Mouse (Mus musculus) embryonic facial prominence, embryonic 10.5 days (tissue): ENCODE measurements around the gene Taar8c. TPM values are rescaled to one million over a fixed set of nuclear protein-coding genes. Genes with fewer than 3 reads are reported as not detected.
"Not testable (repeated sequence)": the region's sequence is repeated elsewhere in the genome, so short reads cannot be mapped to it uniquely, and the experiment has no call there.

Experiments
- DNase-seq: peaks from one replicate; pipeline ENCODE4 v3.0.0-alpha.2; 2017; ENCODE audit warnings: low spot score
- H3K27ac ChIP-seq: fragments of 300-500 bp; sonication (generic); replicated peaks from 2 replicates; pipeline ENCODE4 v1.5.1; 2016; ENCODE audit warnings: mild to moderate bottlenecking
- H3K27me3 ChIP-seq: fragments of 300-500 bp; sonication (generic); replicated peaks from 2 replicates; pipeline ENCODE4 v1.6.1; 2016; ENCODE audit warnings: low read depth, mild to moderate bottlenecking; ENCODE audit not compliant: poor library complexity, severe bottlenecking
- H3K36me3 ChIP-seq: fragments of 300-500 bp; sonication (generic); replicated peaks from 2 replicates; pipeline ENCODE4 v1.6.1; 2016; ENCODE audit warnings: mild to moderate bottlenecking, moderate library complexity
- H3K4me1 ChIP-seq: fragments of 300-500 bp; sonication (generic); 2 replicates; pipeline ENCODE4 v1.6.1; 2016
- H3K4me3 ChIP-seq: fragments of 300-500 bp; sonication (generic); 2 replicates; pipeline ENCODE4 v1.5.1; 2016; ENCODE audit warnings: mild to moderate bottlenecking, moderate library complexity
- H3K9me3 ChIP-seq: fragments of 300-500 bp; sonication (generic); 2 replicates; pipeline ENCODE4 v1.6.1; 2016; ENCODE audit warnings: mild to moderate bottlenecking
- WGBS: fragments of 180-500 bp; shearing (Covaris S2); methylation state at CpG from one replicate; pipeline ENCODE4 v1.1.7; 2016; 5-methylcytosine and 5-hydroxymethylcytosine counted together
- polyA plus RNA-seq: library from polyadenylated mRNA; unstranded; fragments of >200 nt; fragmentation: Nextera tagmentation; extraction: Ambion mirVana; gene quantifications from 2 replicates; pipeline ENCODE4 v1.2.1, GENCODE M21; 2016

The Taar8c gene
- polyA plus RNA-seq, 1 experiment from 2014 or later: not detected

DNA sequence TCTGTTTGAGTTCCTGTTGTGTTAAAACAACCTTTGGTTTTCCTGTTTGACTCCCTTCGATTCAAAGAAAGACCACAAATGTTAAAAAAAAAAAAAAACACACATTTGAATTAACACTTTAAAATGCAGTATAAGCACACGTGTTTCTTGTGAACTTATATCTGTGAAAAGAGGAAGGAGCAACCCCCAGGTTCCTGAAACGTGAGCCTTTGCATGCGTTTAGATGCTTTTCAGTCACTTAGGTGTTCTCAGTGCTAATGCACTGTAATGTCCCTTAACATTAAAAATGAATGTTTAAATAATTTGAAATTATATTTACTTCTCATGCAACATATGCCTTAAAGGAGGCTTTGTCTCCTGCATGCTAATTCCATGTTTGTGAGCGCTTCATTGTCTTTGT, 6.0 kb upstream of the Taar8c start:
- Histone ChIP-seq H3K36me3 (no peaks in the 10 kb centered on the region), H3K9me3 (no peaks in the 10 kb centered on the region), H3K4me1 (peaks cover 6% of the 10 kb centered on the region; the same call in 1 of the 2 replicates), H3K27ac (no peak overlapping the region), H3K27me3 (no peaks in the 10 kb centered on the region), H3K4me3 (no peak overlapping the region)
- 71% methylated on average over 5 of the region's 5 CpGs for WGBS
- no peak for DNase-seq

DNA sequence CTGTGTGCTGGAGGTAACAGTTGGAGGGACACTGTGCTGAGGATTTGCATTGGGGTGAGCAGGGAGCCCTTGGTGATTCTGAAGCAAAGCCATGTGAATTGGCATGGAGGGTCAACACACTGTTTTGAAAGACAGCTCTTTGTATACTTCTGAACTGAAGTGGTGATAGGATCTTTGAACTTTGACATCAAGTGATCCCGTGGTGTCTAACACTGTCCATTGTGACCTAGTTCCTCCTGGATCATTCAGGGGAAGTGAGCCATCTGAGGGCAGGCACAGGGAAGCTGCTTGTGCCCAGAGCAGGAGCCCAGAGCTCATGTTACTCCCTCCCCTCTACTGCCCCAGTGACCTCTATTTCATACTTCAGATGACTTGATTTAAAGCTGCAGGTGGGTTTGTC, 1.6 kb upstream of the Taar8c start:
- H3K4me3 ChIP-seq, DNase-seq, H3K9me3 ChIP-seq, H3K27ac ChIP-seq, H3K36me3 ChIP-seq, H3K27me3 ChIP-seq, H3K4me1 ChIP-seq: not testable (repeated sequence)
- 30% methylated on average over 1 of the region's 1 CpGs for WGBS

DNA sequence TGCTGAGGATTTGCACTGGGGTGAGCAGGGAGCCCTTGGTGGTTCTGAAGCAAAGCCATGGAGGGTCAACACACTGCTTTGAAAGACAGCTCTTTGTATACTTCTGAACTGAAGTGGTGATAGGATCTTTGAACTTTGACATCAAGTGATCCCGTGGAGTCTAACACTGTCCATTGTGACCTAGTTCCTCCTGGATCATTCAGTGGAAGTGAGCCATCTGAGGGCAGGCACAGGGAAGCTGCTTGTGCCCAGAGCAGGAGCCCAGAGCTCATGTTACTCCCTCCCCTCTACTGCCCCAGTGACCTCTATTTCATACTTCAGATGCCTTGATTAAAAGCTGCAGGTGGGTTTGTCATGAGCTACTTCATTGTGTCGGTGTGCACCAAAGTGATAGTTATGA, 4.7 kb downstream of the Taar8c start:
- DNase-seq, H3K27me3 ChIP-seq, H3K4me3 ChIP-seq, H3K27ac ChIP-seq, H3K9me3 ChIP-seq, H3K36me3 ChIP-seq, H3K4me1 ChIP-seq: not testable (repeated sequence)
- 53% methylated on average over 2 of the region's 2 CpGs for WGBS

DNA sequence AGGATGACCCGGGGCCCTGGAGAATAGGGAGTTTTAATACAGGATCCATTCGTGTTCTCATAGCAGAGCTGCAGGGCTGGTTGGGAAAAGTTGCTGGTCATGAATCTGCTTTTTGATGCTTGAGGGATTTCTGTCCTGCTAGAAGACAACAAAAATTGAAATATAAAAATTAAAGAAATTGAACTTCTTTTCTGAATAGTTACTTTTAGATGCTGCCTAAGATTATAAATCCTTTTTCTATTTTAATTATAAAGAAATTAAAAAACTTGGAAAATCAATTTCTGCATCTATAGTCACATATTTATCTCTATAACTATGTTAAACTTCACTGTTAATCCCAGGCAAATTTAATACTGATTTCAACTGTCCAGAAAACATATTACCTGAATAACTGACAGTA, 9.5 kb downstream of the Taar8c start, which contains the start of gene Taar8b:
TSS of gene Taar8b (minus strand) at position 101 of the 400 bp plus-strand sequence.
- Histone ChIP-seq H3K9me3 (no peaks in the 10 kb centered on the region), H3K27ac (no peak within 1 kb of the TSS), H3K4me1 (no peaks in the 10 kb centered on the region), H3K36me3 (no peaks in the 10 kb centered on the region), H3K27me3 (no peaks in the 10 kb centered on the region), H3K4me3 (no peak within 1 kb of the TSS)
- DNase-seq: no peak
- WGBS: 78% methylated on average over 2 of the region's 2 CpGs

DNA sequence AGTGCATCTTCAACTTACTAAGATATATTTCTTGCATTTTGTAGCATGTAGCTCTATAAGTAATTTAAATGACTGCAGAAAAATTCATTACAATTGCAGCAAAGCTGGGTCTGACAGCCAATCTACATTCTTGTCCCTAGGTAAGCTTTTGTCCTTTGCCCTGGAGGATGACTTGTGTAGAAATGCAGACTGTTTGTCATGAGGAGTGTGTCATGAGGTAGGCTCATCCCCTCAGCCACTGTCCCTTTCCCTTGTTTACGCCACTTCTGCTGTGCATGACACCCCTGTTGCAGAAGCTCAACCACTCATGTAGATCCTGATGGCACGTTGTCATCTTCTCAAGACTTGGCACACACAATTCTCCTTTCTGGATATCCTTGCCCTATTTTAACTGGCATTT, 14.5 kb downstream of the Taar8c start:
- no peaks in the 10 kb centered on the region for H3K4me1 ChIP-seq
- no peak overlapping the region for H3K27ac ChIP-seq
- no peak overlapping the region for H3K4me3 ChIP-seq
- no peaks in the 10 kb centered on the region for H3K27me3 ChIP-seq
- DNase-seq: no peak
- no peaks in the 10 kb centered on the region for H3K36me3 ChIP-seq
- no peaks in the 10 kb centered on the region for H3K9me3 ChIP-seq
- WGBS: 94% methylated on average over 2 of the region's 2 CpGs

DNA sequence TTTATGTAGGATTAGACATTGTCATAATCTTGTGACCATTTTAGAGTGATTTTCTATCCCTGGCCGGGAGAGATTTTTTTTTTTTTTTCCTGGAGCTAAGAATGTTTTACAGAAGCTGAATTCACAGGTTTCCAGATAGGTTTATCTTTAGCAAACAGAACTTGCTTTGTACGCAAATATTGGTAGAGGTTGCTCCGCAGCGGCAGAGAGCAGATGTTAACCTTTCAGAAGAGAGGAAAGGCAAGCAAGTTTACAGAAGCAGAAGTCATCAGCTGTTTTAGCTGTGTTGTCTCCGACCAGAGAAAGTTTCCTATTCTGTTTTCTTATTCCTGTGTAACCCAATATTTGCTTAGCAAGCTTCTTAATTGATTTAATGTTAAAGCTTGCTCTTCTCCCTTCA, 15.2 kb downstream of the Taar8c start:
- Histone ChIP-seq H3K27me3 (no peaks in the 10 kb centered on the region), H3K4me3 (no peak overlapping the region), H3K36me3 (no peaks in the 10 kb centered on the region), H3K9me3 (no peaks in the 10 kb centered on the region), H3K4me1 (no peaks in the 10 kb centered on the region), H3K27ac (no peak overlapping the region)
- DNase-seq: no peak
- 79% methylated on average over 5 of the region's 5 CpGs for WGBS

DNA sequence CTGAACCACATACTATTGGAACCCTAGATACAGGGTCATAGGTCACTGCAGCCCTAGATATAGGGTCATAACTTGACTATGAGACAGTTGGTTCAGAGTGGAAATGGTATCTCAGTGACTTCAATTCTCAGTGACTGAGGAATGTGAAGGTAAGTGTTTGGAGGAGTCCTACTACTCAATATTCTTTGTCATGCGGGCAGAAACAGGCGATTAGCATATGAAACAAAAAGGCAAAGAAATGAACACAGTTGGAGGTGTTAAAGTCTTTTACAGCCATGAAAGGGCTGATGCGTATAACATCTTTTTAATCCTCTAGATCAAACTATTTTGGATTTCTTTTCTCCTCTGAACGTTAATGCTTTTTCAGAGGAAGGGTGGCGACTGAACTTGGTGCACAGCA, 15.8 kb downstream of the Taar8c start:
- Histone ChIP-seq H3K36me3 (no peaks in the 10 kb centered on the region), H3K27ac (no peak overlapping the region), H3K9me3 (no peaks in the 10 kb centered on the region), H3K27me3 (no peaks in the 10 kb centered on the region), H3K4me1 (no peaks in the 10 kb centered on the region), H3K4me3 (no peak overlapping the region)
- 70% methylated on average over 5 of the region's 5 CpGs for WGBS
- no peak for DNase-seq

DNA sequence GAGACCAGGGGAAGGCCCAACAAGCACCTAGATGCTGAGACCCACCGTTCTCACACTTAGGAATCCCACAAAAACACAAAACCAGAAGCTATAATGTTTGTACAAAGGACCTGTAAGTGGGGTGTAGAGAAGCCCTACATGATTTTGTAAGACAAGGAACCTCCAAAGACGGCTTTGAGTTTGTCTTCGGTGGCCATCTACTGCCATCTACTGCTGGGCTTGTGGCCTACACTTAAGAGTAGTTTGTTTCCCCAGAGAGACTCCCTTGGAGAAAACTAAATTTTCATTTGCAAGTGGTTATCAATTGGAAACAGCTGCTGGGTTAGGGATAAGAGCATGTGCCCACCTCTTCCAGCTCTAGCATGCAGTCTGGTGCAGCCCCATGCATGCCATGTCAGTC, 21.5 kb downstream of the Taar8c start:
- H3K4me3 ChIP-seq: no peak overlapping the region
- 39% methylated on average over 3 of the region's 3 CpGs for WGBS
- H3K27ac ChIP-seq: no peak overlapping the region
- no peaks in the 10 kb centered on the region for H3K36me3 ChIP-seq
- no peaks in the 10 kb centered on the region for H3K4me1 ChIP-seq
- peak; percentile 45 for DNase-seq
- H3K27me3 ChIP-seq: no peaks in the 10 kb centered on the region
- H3K9me3 ChIP-seq: no peaks in the 10 kb centered on the region

DNA sequence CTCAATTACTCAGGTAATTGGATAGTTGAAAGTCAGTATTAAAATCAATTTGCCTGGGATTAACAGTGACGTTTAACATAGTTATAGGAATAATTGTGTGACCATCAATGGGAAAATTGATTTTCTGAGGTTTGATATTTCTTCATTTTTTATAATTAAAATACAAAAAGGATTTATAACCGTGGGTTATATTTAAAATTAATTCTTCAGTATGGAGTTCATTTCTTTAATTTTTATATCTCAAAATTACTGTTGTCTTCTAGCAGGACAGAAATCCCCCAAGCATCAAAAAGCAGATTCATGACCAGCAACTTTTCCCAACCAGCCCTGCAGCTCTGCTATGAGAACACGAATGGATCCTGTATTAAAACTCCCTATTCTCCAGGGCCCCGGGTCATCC, 25.5 kb downstream of the Taar8c start, which contains the start of gene Taar8a:
TSS of gene Taar8a (plus strand) at position 301 of the 400 bp plus-strand sequence.
- not testable (repeated sequence) for H3K9me3 ChIP-seq, H3K4me3 ChIP-seq, H3K27ac ChIP-seq, DNase-seq, H3K36me3 ChIP-seq, H3K4me1 ChIP-seq, H3K27me3 ChIP-seq
- 84% methylated on average over 2 of the region's 4 CpGs for WGBS

DNA sequence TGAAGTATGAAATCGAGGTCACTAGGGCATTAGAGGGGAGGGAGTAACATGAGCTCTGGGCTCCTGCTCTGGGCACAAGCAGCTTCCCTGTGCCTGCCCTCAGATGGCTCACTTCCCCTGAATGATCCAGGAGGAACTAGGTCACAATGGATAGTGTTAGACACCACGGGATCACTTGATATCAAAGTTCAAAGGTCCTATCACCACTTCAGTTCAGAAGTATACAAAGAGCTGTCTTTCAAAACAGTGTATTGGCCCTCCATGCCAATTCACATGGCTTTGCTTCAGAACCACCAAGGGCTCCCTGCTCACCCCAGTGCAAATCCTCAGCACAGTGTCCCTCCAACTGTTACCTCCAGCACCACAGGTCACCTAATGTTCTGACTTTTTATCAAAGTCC, 27.0 kb downstream of the Taar8c start:
- not testable (repeated sequence) for H3K9me3 ChIP-seq, DNase-seq, H3K36me3 ChIP-seq, H3K27ac ChIP-seq, H3K4me1 ChIP-seq, H3K27me3 ChIP-seq, H3K4me3 ChIP-seq
- WGBS: 38% methylated on average over 2 of the region's 2 CpGs

DNA sequence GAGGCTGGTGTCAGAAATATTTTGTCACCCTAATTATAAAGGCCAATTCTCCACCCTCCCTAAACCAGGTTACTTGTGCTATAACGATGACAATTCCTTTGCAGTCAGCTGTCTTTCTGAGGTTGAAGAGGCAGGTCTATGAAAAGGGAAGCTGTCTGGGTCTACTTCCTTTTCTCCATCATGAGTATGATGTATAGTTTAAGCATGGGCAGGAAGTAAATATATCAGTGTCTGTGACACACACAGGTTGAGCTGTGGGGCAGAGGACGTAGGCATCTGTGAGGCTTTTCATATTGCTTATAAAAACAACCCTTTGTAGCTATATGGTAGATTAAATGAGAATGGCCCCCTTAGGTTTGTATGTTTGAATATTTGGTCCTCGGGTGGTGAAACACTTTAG, 42.7 kb downstream of the Taar8c start:
- Histone ChIP-seq H3K27me3 (no peaks in the 10 kb centered on the region), H3K4me3 (no peak overlapping the region), H3K4me1 (no peaks in the 10 kb centered on the region), H3K27ac (no peak overlapping the region), H3K9me3 (no peaks in the 10 kb centered on the region), H3K36me3 (no peaks in the 10 kb centered on the region)
- no peak for DNase-seq
- WGBS: 91% methylated on average over 3 of the region's 3 CpGs

DNA sequence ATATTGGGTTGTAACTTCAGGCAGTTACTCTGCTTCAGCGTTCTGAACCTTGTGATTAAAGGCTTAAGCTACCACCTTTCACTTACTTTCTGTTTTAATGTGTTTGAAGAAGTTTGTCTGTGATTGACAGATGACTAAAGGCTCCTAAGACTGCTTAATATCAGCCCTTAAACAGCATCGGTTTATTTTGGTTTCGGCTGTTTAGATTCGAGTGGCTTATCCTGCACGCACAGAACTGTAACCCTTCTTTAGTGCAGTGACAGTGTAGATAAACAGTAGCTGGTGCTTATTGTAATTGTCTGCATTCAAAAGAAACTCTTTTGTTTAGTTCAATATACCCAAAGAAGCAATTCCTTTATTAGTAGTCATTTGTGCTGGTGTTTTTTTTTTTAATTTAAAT, 49.7 kb downstream of the Taar8c start:
- H3K4me3 ChIP-seq: no peak overlapping the region
- 77% methylated on average over 5 of the region's 5 CpGs for WGBS
- H3K27ac ChIP-seq: no peak overlapping the region
- no peaks in the 10 kb centered on the region for H3K9me3 ChIP-seq
- no peaks in the 10 kb centered on the region for H3K27me3 ChIP-seq
- H3K36me3 ChIP-seq: no peaks in the 10 kb centered on the region
- H3K4me1 ChIP-seq: no peaks in the 10 kb centered on the region
- DNase-seq: no peak
